Mouse (Mus musculus): ENCODE measurements at regions not wholly inside any gene's neighbourhood (a gene's known extent, or its start where the extent isn't known, plus 50 kb on each side); places are given as distances from the start of the nearest gene placed in this dataset.

DNA sequence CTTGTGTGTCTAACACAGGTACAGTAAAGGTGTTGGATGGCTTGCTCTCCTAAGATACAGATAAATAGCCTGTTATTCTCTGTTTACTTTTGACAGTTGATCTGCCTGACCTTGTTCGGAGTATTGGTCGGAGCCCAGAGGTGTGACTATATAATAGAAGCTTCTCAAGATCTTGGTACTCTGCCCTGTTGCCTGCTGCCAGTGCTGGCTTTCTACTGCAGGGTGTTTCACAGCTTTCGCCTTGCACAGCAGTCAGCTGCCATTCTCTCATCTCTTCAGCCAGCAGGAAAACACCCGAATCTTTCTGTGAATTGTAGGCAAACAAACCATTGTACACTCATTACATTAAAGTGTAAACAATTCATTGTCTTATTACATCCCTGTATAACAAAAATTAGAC lies 452.1 kb downstream of the Pdha2 start:
- TF ChIP-seq CTCF (IDR thresholded peaks at IDR 0.05; ENCODE audit: borderline replicate concordance, extremely low read depth, insufficient read depth, insufficient read length): no peak
- no peak for TF ChIP-seq POLR2A (IDR thresholded peaks at IDR 0.05; ENCODE audit: borderline replicate concordance, extremely low read depth, insufficient read depth, insufficient read length, poor library complexity, severe bottlenecking)
